Mouse (Mus musculus) E14TG2a.4 (cell line): ENCODE results near the gene Neu2.
A peak's percentile ranks its signal among the peaks of the same experiment; 100 is the strongest.
"Not testable (repeated sequence)": the region's sequence is repeated elsewhere in the genome, so short reads cannot be mapped to it uniquely, and the experiment has no call there.

Experiments
- H3K27me3 ChIP-seq: 2 replicates; pipeline ENCODE4 v1.6.1; 2014; ENCODE audit warnings: low read length, control low read depth; ENCODE audit not compliant: insufficient read depth
- H3K36me3 ChIP-seq: 2 replicates; pipeline ENCODE4 v1.6.1; 2014; ENCODE audit warnings: low read length, control low read depth; ENCODE audit not compliant: insufficient read depth
- H3K4me1 ChIP-seq: replicated peaks from 2 replicates; pipeline ENCODE4 v1.6.1; 2014; ENCODE audit warnings: low read depth, low read length, control low read depth
- H3K4me3 ChIP-seq: replicated peaks from 2 replicates; pipeline ENCODE4 v1.5.1; 2014; ENCODE audit warnings: mild to moderate bottlenecking, low read length
- H3K9me3 ChIP-seq: 2 replicates; pipeline ENCODE4 v1.6.1; 2014; ENCODE audit warnings: low read length, control low read depth
- CTCF ChIP-seq: conservative IDR thresholded peaks from 2 replicates; pipeline ENCODE4 v1.5.1; 2014; ENCODE audit warnings: low read length
- NANOG ChIP-seq: IDR thresholded peaks from 2 replicates; pipeline ENCODE4 v1.6.1; 2014; ENCODE audit warnings: borderline replicate concordance, low read length, mixed read lengths
- POU5F1 ChIP-seq: IDR thresholded peaks from 2 replicates; pipeline ENCODE4 v1.6.1; 2014; ENCODE audit warnings: low read length, borderline replicate concordance

Gene Neu2

DNA sequence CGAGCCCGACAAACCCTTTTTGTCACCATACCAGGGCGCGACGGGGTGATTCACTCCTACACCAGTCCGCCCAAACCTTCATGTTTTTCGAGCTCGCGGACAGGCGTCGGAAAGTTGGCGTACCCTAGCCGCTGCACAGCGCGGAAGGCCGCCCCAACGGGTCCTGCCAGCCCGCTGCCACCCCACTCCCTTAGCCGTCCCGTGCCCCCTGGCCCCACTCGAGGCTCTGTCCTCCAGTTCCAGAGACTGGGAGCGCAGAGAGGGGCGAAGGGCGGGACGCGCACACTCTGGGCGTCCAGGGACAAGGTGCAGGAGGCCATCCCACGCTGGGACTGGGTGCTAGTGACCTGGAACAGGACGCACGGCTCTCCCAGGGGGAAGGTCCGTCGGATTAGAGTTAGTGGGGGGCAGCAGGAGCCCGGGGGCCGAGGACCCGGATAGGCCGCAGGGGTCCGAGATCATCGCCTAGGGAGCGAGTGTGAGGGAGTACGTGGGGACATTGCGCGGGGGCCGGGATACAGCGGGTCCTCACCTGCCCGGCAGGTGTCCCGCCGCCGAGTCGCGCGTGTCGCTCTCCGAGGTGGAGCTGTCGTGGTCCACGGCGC lies at the start of gene Neu2:
Neu2 (plus strand) TSS at position 329 of the 605 bp plus-strand sequence.
- Histone ChIP-seq H3K4me3 (peak within 1 kb of the TSS; percentile 85), H3K9me3 (0 out of 2 replicates have a peak, but pooled peaks cover 4% of the 10 kb centered on the region)
- TF ChIP-seq CTCF (no peak), NANOG (no peak), POU5F1 (no peak)

DNA sequence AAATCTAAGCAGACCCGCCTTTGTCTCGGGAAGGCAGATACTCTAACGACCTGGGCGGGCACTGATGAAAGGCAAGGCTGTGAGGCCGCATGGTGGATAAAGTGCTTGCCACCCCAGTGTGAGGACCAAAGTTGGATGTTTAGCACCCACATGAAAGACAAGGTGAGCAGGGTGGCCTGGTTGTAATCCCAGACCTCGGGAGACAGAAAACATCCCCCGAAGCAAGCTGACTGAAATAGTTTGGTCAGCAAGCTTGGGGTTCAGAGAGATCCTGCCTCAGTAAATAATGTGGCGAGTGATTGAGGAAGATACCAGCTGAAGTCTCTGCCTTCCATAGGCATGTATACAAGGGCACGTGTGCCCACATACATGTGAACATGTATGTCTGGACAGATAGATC lies 42.2 kb upstream of the Neu2 start:
- Histone ChIP-seq H3K4me3 (no peak overlapping the region), H3K4me1 (peaks cover 10% of the 10 kb centered on the region), H3K36me3 (no peaks in the 10 kb centered on the region), H3K27me3 (peaks cover 33% of the 10 kb centered on the region), H3K9me3 (no peaks in the 10 kb centered on the region)
- TF ChIP-seq NANOG (no peak), POU5F1 (no peak), CTCF (no peak)

More for the DNA sequence above, at the start of gene Neu2:
- Histone ChIP-seq H3K4me1 (peaks cover 30% of the 10 kb centered on the region), H3K36me3 (no peaks in the 10 kb centered on the region), H3K27me3 (peaks cover 77% of the 10 kb centered on the region)

DNA sequence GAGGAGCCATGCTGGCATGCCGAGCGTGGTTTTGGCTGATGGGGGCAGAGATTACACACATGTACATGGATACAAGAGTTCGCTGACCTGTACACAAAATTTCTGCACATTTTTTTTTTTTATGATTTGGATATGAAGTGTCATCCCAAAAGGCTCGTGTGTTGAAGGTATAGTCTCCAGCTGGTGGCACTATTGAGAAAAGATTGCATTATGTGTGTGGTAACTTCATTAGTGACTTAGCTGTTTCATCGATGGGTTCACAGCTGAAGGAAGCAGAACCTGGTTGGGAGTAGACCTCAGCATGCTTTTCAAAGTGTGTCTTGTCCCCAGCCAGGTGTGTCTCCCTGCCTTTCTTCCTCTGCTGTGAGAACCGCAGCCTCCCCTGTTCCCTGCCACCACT lies 41.4 kb upstream of the Neu2 start:
- Histone ChIP-seq H3K27me3 (peaks cover 40% of the 10 kb centered on the region), H3K36me3 (no peaks in the 10 kb centered on the region), H3K4me1 (peaks cover 15% of the 10 kb centered on the region), H3K9me3 (no peaks in the 10 kb centered on the region), H3K4me3 (no peak overlapping the region)
- TF ChIP-seq POU5F1 (no peak), CTCF (no peak), NANOG (no peak)

DNA sequence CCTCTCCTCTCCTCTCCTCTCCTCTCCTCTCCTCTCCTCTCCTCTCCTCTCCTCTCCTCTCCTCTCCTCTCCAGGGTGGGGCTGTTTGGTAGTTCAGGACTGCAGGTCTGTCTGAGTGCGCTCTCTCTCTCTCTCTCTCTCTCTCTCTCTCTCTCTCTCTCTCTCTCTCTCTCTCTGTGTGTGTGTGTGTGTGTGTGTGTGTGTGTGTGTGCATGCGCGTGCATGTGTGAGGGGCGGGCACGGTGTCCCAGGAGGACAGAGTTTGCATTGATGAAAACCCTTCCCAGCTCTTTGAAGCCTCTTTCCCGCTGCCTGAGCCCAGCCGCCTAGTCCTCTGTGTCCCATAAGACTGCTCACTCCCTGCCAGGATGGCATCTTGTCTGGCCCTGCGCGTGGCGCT lies 39.7 kb upstream of the Neu2 start, which contains the start of gene Snorc:
Snorc (plus strand) TSS at position 301 of the 400 bp plus-strand sequence.
- Histone ChIP-seq H3K4me3 (peak within 1 kb of the TSS; percentile 45), H3K27me3 (peaks cover 56% of the 10 kb centered on the region), H3K4me1 (peaks cover 20% of the 10 kb centered on the region)
- H3K9me3 ChIP-seq, H3K36me3 ChIP-seq: not testable (repeated sequence)

DNA sequence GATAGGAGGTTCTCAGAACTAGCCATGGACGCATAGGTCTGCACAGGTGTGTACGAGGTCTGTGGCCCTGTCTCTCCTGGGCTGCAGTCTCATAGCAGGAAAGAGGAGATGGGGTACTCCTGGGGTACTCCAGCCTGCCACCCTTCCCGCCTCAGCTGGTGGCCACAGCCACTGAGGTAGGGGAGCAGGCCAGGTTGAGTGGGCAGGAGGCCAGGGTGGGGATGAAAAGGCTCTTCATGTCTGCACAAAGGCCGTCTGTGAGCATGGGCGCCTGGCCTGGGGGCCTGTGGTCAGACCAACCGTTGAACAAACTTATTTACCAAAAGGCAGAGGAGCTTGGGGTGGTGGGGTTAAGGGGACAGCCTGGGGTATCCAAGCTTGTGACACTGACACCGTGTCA lies 37.8 kb upstream of the Neu2 start:
- Histone ChIP-seq H3K4me3 (no peak overlapping the region), H3K27me3 (peaks cover 74% of the 10 kb centered on the region), H3K4me1 (peaks cover 31% of the 10 kb centered on the region), H3K9me3 (no peaks in the 10 kb centered on the region), H3K36me3 (no peaks in the 10 kb centered on the region)
- no peak for TF ChIP-seq POU5F1
- TF ChIP-seq CTCF: no peak
- TF ChIP-seq NANOG: no peak

DNA sequence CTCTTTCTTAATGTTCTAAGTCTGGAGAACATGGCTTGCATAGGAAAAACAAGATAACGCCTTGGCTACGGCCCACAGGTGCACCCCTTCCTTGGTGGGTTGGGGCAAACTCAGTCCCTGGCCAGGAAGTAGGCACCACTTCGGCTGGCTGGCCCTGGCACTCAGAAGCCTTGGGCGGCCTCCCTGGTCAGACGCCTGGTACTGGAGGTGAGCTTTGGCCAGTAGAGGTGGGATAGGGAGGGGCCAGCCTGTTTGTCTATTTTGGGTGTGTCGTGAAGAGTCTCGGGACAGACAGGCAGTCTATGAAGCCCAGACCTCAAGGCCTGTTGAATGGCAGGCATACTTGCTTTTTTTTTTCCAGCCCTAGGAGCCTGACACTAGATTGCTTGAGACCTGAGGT lies 37.1 kb upstream of the Neu2 start:
- Histone ChIP-seq H3K4me1 (peaks cover 33% of the 10 kb centered on the region), H3K36me3 (no peaks in the 10 kb centered on the region), H3K9me3 (no peaks in the 10 kb centered on the region), H3K4me3 (no peak overlapping the region), H3K27me3 (peaks cover 81% of the 10 kb centered on the region)
- no peak for TF ChIP-seq CTCF
- TF ChIP-seq NANOG: no peak
- TF ChIP-seq POU5F1: no peak

DNA sequence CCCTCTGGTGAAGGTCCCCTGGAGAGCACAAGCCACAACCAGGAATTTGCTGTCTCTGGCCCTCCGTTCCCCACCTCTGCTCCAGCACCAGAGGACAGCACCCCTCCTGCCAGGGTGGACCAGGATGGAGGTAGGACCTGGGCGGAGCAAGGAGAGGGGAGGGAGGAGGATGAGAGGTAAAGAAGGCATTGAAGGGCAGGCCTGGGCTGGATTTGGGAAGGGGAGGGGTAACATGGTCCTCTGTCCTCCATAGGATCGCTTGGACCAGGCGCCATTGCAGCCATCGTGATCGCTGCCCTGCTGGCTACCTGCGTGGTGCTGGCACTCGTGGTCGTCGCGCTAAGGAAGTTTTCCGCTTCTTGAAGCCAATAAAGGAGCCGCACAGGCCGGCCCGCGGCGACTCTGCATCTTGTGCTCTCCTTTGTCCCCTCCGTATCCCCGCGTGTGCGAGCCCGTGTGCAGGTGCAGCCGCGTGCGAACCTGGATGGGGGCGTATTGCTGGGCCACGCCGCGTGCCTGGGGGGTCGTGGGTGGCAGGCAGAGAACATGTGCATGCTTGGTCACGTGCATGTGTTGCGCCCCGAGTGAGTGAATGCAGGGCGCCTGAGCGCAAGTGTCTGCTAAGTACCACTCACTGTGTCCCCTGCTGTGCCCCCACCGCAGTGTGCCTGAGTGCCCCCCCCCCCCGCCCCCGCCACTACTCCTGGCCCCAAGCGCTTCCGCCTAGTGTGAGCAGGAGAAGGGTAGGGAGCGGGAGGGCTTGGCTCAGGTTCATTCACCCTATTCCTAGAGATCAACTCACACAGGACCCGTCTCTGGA lies 34.4 kb upstream of the Neu2 start:
- H3K4me1 ChIP-seq: peaks cover 31% of the 10 kb centered on the region
- H3K9me3 ChIP-seq: no peaks in the 10 kb centered on the region
- peaks cover 93% of the 10 kb centered on the region for H3K27me3 ChIP-seq
- no peaks in the 10 kb centered on the region for H3K36me3 ChIP-seq
- no peak for TF ChIP-seq CTCF
- no peak for TF ChIP-seq NANOG
- no peak for TF ChIP-seq POU5F1
- H3K4me3 ChIP-seq: peak overlapping the region; percentile 77

DNA sequence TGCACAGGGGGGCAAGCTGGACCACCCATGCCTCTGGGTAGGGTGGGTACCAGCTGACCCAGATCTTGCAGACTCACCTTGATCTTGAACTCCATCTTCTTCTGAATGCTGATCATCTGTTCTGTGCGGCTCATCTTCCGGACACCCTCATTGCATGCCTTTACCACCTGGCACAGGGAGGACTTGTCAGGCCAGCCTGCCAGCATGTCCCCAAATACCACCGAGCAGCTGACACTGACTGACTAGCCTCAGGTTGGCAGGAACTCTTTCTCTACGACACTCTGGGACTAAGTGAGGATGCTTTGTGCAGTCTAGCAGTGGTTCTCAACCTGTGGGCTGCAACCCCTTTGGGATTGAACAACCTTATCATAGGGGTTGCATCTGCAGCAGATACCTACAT lies 27.1 kb upstream of the Neu2 start:
- no peaks in the 10 kb centered on the region for H3K9me3 ChIP-seq
- H3K4me1 ChIP-seq: peaks cover 5% of the 10 kb centered on the region; the same call in 1 of the 2 replicates
- peaks cover 35% of the 10 kb centered on the region for H3K27me3 ChIP-seq
- H3K36me3 ChIP-seq: no peaks in the 10 kb centered on the region
- H3K4me3 ChIP-seq: no peak overlapping the region
- TF ChIP-seq POU5F1: no peak
- no peak for TF ChIP-seq NANOG
- TF ChIP-seq CTCF: no peak

DNA sequence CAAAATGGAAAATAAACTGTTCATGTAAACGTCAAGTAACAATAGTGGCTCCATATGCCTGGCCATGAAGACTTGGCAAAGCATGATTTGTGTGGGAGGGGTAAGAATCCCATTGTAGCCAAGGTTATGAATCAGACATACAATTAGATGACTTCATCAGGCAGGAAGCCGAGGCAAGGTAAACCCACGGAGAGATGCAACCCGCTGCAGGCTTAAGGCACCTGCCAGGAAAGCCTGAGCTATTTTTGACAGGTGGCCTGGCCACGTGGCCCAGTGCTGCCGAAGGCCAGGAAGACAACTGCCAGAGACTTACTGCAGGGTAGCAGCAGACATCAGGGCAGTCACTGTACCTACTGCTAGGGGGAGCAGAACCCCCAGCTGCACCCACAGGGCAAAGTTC lies 23.3 kb upstream of the Neu2 start:
- no peak overlapping the region for H3K4me3 ChIP-seq
- peaks cover 13% of the 10 kb centered on the region for H3K4me1 ChIP-seq
- H3K36me3 ChIP-seq: no peaks in the 10 kb centered on the region
- no peak for TF ChIP-seq NANOG
- TF ChIP-seq POU5F1: no peak
- no peak for TF ChIP-seq CTCF
- H3K9me3 ChIP-seq: no peaks in the 10 kb centered on the region
- 0 out of 2 replicates have a peak, but pooled peaks cover 4% of the 10 kb centered on the region for H3K27me3 ChIP-seq
